Mouse (Mus musculus): ENCODE results near the gene Mgp. TPM values are rescaled to one million over a fixed set of nuclear protein-coding genes. Genes with fewer than 3 reads are reported as not detected.

Mgp gene
- polyA plus RNA-seq, 1 experiment: 3,073 TPM

- no peak overlapping the region for H3K4me3 ChIP-seq (replicated peaks; ENCODE audit: extremely low read depth, low read depth, low read length)
- TF ChIP-seq CTCF (IDR thresholded peaks at IDR 0.05; ENCODE audit: insufficient read depth, low read length) (no peak), POLR2A (IDR thresholded peaks at IDR 0.05; ENCODE audit: borderline replicate concordance, extremely low read depth, low read depth, low read length) (no peak)
- no peaks in the 10 kb centered on the region; the same call in 1 of the 2 replicates for H3K4me1 ChIP-seq (ENCODE audit: control insufficient read depth, insufficient read depth, low read length)
- 86% methylated on average over 6 of the region's 6 CpGs for WGBS
- DNase-seq: no peak
Observed at GRCm38 (mm10) chr6:136914234-136914633, 38.6 kb upstream of the Mgp start.

- 13% methylated on average over 18 of the region's 18 CpGs for WGBS
- no peak for DNase-seq
- no peaks in the 10 kb centered on the region; the same call in 1 of the 2 replicates for H3K4me1 ChIP-seq (ENCODE audit: control insufficient read depth, insufficient read depth, low read length)
- no peak overlapping the region for H3K4me3 ChIP-seq (replicated peaks; ENCODE audit: extremely low read depth, low read depth, low read length)
- TF ChIP-seq POLR2A (IDR thresholded peaks at IDR 0.05; ENCODE audit: borderline replicate concordance, extremely low read depth, low read depth, low read length) (no peak), CTCF (IDR thresholded peaks at IDR 0.05; ENCODE audit: insufficient read depth, low read length) (no peak)
Observed at GRCm38 (mm10) chr6:136913384-136914126, 37.9 kb upstream of the Mgp start.

DNA sequence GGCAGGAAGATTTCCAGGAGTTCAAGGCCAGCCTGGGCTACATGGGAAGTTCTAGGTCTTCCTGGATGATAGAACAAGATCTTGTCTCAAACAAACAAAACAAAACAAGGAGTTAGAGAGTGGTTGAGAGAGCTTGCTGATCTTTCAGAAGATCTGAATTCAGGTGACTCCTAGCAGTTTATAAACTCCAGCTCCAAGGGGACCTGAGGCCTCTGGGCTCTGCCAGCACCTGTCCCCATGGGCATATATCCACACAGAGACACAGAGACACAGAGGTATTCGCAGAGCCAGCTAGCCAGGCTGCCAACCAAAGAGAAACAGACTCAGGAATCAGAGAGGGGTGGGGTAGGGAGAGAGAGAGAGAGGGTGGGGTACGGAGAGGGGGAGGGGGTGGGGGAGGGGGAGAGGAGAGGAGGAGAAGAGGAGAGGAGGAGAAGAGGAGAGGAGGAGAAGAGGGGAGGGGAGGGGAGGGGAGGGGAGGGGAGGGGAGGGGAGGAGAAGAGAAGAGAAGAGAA, 37.2 kb upstream of the Mgp start:
- TF ChIP-seq CTCF (IDR thresholded peaks at IDR 0.05; ENCODE audit: insufficient read depth, low read length) (no peak), POLR2A (IDR thresholded peaks at IDR 0.05; ENCODE audit: borderline replicate concordance, extremely low read depth, low read depth, low read length) (no peak)
- no peak overlapping the region for H3K4me3 ChIP-seq (replicated peaks; ENCODE audit: extremely low read depth, low read depth, low read length)
- H3K4me1 ChIP-seq (ENCODE audit: control insufficient read depth, insufficient read depth, low read length): no peaks in the 10 kb centered on the region; the same call in 1 of the 2 replicates
- no peak for DNase-seq
- WGBS: 100% methylated on average over 1 of the region's 2 CpGs

DNA sequence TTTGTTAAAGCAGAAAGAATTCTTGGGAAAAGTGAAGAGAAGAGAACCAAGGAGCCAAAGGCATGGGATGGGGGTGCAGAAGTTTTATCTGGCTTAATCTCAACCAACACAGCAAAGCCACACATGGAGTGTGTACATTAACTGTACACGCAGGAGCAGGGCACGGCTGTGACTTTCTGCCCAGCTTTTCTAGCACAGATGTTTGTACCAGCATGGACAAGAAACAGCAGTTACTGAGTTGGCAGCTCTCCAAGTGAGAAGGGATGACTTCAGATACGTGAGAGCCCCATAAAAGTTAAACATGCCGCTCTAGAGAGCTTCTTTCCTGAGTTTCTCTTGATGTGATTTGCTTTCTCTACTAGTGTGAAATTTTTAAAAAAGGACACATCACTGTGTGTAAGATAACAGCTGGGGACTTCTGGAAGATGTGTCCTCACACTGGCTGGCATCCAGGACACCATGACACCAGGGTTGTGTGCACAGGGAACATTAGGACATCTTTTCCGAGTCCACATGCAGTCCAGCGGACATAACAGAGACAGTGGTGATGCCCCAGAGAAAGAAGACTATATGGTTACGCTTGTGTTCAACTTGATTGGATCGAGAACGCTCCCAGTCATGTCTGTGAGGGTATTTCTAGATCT, 34.7 kb upstream of the Mgp start:
- no peak for DNase-seq
- no peak for TF ChIP-seq CTCF (IDR thresholded peaks at IDR 0.05; ENCODE audit: insufficient read depth, low read length)
- Histone ChIP-seq H3K4me1 (ENCODE audit: control insufficient read depth, insufficient read depth, low read length) (peaks cover 4% of the 10 kb centered on the region), H3K4me3 (replicated peaks; ENCODE audit: extremely low read depth, low read depth, low read length) (no peak overlapping the region)
- 56% methylated on average over 9 of the region's 9 CpGs for WGBS

DNA sequence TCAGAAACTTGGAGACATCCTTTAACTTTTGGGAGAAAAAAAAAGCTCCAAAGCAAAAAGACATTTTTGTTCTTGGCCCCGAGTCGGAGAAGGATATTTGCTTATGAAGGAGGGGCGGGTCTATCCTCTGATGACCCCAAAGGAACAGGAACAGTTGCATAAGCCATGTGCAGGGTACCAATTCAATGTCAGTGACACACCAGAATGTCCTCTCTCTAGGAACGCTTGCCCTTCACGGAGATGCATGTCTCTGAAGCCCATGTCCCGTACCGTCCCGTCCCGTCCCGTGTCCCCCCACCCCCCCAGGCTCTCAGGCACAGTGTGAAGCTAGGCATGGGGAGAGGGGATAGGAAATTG, 31.3 kb upstream of the Mgp start:
- 56% methylated on average over 10 of the region's 10 CpGs for WGBS
- H3K4me1 ChIP-seq (ENCODE audit: control insufficient read depth, insufficient read depth, low read length): peaks cover 4% of the 10 kb centered on the region; the same call in 1 of the 2 replicates
- no peak for DNase-seq
- no peak overlapping the region for H3K4me3 ChIP-seq (replicated peaks; ENCODE audit: extremely low read depth, low read depth, low read length)
- TF ChIP-seq CTCF (IDR thresholded peaks at IDR 0.05; ENCODE audit: insufficient read depth, low read length) (no peak), POLR2A (IDR thresholded peaks at IDR 0.05; ENCODE audit: borderline replicate concordance, extremely low read depth, low read depth, low read length) (no peak)

DNA sequence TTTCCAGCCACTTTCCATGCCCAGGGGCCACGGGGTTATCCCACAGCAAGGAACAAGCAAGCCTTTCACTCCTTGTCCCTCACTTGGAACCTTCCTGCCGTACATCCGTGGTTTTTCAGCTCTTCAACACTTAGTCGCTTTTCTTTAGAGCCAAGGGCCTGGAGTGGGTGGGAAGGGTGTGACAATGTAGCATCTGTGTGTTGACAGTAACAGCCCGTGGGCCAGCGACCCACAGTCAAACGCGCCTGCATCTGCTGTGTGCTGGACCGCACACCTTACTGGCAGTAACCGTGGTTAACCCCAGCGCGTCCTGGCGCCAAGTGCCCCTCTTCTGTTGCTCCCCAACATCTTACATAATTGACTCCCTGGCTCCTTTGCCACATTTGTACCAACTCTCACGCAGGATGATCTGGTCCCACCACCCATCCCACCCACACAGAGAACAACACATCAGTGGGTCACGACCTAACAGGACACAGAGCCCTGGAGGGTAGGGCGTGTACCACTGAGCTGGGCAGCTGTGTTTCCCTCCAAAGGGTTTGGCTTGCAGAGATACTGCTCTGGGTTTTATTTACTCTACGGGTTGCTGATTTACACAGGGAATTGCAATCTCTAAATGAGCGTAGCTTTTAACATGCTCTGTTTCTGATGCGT, 30.8 kb upstream of the Mgp start:
- TF ChIP-seq POLR2A (IDR thresholded peaks at IDR 0.05; ENCODE audit: borderline replicate concordance, extremely low read depth, low read depth, low read length): no peak
- TF ChIP-seq CTCF (IDR thresholded peaks at IDR 0.05; ENCODE audit: insufficient read depth, low read length): no peak
- peaks cover 4% of the 10 kb centered on the region; the same call in 1 of the 2 replicates for H3K4me1 ChIP-seq (ENCODE audit: control insufficient read depth, insufficient read depth, low read length)
- DNase-seq: no peak
- 53% methylated on average over 19 of the region's 19 CpGs for WGBS
- H3K4me3 ChIP-seq (replicated peaks; ENCODE audit: extremely low read depth, low read depth, low read length): no peak overlapping the region

- TF ChIP-seq POLR2A (IDR thresholded peaks at IDR 0.05; ENCODE audit: borderline replicate concordance, extremely low read depth, low read depth, low read length) (no peak), CTCF (IDR thresholded peaks at IDR 0.05; ENCODE audit: insufficient read depth, low read length) (no peak)
- WGBS: 39% methylated on average over 8 of the region's 8 CpGs
- DNase-seq: no peak
- H3K4me3 ChIP-seq (replicated peaks; ENCODE audit: extremely low read depth, low read depth, low read length): no peak overlapping the region
- peaks cover 6% of the 10 kb centered on the region for H3K4me1 ChIP-seq (ENCODE audit: control insufficient read depth, insufficient read depth, low read length)
Observed at GRCm38 (mm10) chr6:136903885-136904470, 28.4 kb upstream of the Mgp start.

- WGBS: 70% methylated on average over 9 of the region's 9 CpGs
Observed at GRCm38 (mm10) chr6:136902527-136902926, 26.9 kb upstream of the Mgp start.

GRCm38 (mm10) chr6:136901010-136901409, 25.4 kb upstream of the Mgp start:
- WGBS: 57% methylated on average over 2 of the region's 2 CpGs
- Histone ChIP-seq H3K4me1 (ENCODE audit: control insufficient read depth, insufficient read depth, low read length) (peaks cover 2% of the 10 kb centered on the region; the same call in 1 of the 2 replicates), H3K4me3 (replicated peaks; ENCODE audit: extremely low read depth, low read depth, low read length) (no peak overlapping the region)
- no peak for DNase-seq
- TF ChIP-seq CTCF (IDR thresholded peaks at IDR 0.05; ENCODE audit: insufficient read depth, low read length) (no peak), POLR2A (IDR thresholded peaks at IDR 0.05; ENCODE audit: borderline replicate concordance, extremely low read depth, low read depth, low read length) (no peak)

More at GRCm38 (mm10) chr6:136902527-136902926, 26.9 kb upstream of the Mgp start:
- no peak for TF ChIP-seq CTCF (IDR thresholded peaks at IDR 0.05; ENCODE audit: insufficient read depth, low read length)
- no peak for TF ChIP-seq POLR2A (IDR thresholded peaks at IDR 0.05; ENCODE audit: borderline replicate concordance, extremely low read depth, low read depth, low read length)
- DNase-seq: no peak
- no peak overlapping the region for H3K4me3 ChIP-seq (replicated peaks; ENCODE audit: extremely low read depth, low read depth, low read length)
- peaks cover 6% of the 10 kb centered on the region for H3K4me1 ChIP-seq (ENCODE audit: control insufficient read depth, insufficient read depth, low read length)
